7 mouse cellular contexts compared by ENCODE assay signal in the genomic region with DNA sequence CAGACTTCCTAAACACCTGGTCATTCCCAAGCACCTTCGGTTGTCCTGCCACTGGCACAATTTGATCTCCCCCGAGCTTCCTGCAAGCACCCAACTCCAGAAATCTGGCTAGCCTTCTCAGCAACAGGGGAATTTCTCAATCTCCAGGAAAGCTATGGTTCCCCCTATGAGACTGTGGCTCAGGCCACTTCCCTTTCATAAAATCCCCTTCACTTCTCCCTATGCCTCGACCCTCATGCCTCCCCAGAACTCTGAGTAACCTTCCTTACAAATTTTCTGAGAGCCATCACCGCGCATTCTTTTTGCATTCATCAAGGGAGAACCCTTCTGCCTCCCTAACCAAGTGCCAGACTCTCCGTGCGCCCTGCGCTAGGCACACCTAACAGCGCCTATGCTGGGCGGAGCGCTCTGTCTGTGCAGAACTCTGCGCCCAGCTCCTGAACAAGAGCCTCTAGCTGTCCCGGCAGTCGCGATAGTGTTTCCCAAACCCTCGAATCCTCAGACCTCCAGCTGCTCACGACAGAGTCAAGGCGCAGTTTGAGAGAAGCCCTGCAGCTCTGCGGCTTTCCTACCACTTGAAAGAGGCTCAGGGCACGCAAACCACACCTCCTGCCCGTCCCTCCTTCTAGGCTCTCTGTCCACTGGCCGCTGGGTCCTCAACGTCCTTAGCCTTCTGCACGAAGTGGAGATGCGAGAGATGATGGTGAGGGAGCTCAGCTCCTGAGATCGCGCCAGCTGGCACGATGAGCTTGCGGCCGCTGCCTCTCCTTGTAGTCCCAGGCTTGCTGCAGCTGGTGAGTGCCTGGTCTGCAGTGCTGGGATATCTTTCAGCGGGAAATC. TPM values are rescaled to one million over a fixed set of nuclear protein-coding genes. Genes with fewer than 3 reads are reported as not detected.
A peak's percentile ranks its signal among the peaks of the same experiment; 100 is the strongest.
DNase-seq lines count a peak whose midpoint lies in the region; ATAC-seq and TF ChIP-seq lines count a peak whose summit lies in the region.

A gene (plus strand): TSS at position 501 of the 840 bp plus-strand sequence.

- H3K36me3 ChIP-seq in megakaryocyte, embryonic 14.5 days (replicated peaks; ENCODE audit: low read length) = no peaks in the 10 kb centered on the region
- no peaks in the 10 kb centered on the region for H3K36me3 ChIP-seq in forebrain, embryonic 13.5 days (ENCODE audit: poor library complexity, severe bottlenecking)
- H3K36me3 ChIP-seq in midbrain, embryonic 10.5 days = no peaks in the 10 kb centered on the region
- H3K36me3 ChIP-seq in testis, adult 2 months (ENCODE audit: control insufficient read depth, insufficient read depth, low read length) = no peaks in the 10 kb centered on the region
- H3K36me3 ChIP-seq in lung, postnatal 0 days (ENCODE audit: insufficient read depth, low read length) = no peaks in the 10 kb centered on the region

- peaks cover 12% of the 10 kb centered on the region for H3K27me3 ChIP-seq in megakaryocyte, embryonic 14.5 days (replicated peaks)
- H3K27me3 ChIP-seq in forebrain, embryonic 13.5 days = no peaks in the 10 kb centered on the region
- H3K27me3 ChIP-seq in midbrain, embryonic 10.5 days (ENCODE audit: low read depth, poor library complexity, severe bottlenecking) = peaks cover 17% of the 10 kb centered on the region
- H3K27me3 ChIP-seq in testis, adult 2 months (ENCODE audit: control insufficient read depth, insufficient read depth, low read length) = no peaks in the 10 kb centered on the region
- no peaks in the 10 kb centered on the region for H3K27me3 ChIP-seq in lung, postnatal 0 days (replicated peaks; ENCODE audit: insufficient read depth, low read length)

- peak within 1 kb of the TSS; percentile 30 for H3K4me3 ChIP-seq in megakaryocyte, embryonic 14.5 days (replicated peaks)
- peak within 1 kb of the TSS; percentile 43 for H3K4me3 ChIP-seq in forebrain, embryonic 13.5 days
- peak within 1 kb of the TSS; percentile 58 for H3K4me3 ChIP-seq in midbrain, embryonic 10.5 days
- peak within 1 kb of the TSS; percentile 8 for H3K4me3 ChIP-seq in testis, adult 2 months (ENCODE audit: control insufficient read depth, low read depth, low read length)
- no peak within 1 kb of the TSS for H3K4me3 ChIP-seq in lung, postnatal 0 days (ENCODE audit: low read depth, low read length)

- H3K27ac ChIP-seq in forebrain, embryonic 13.5 days = no peak within 1 kb of the TSS
- no peak within 1 kb of the TSS; the same call in 1 of the 2 replicates for H3K27ac ChIP-seq in midbrain, embryonic 10.5 days (replicated peaks)
- no peak within 1 kb of the TSS for H3K27ac ChIP-seq in testis, adult 2 months (ENCODE audit: control insufficient read depth, insufficient read depth, low read depth, low read length)
- H3K27ac ChIP-seq in lung, postnatal 0 days (ENCODE audit: low read length) = no peak within 1 kb of the TSS

- WGBS in forebrain, embryonic 13.5 days = 3% methylated on average over 31 of the region's 31 CpGs
- 3% methylated on average over 31 of the region's 31 CpGs for WGBS in midbrain, embryonic 10.5 days
- WGBS in lung, postnatal 0 days = 3% methylated on average over 31 of the region's 31 CpGs

- TF ChIP-seq CTCF in testis, adult 2 months (IDR thresholded peaks at IDR 0.05; ENCODE audit: control insufficient read depth, insufficient read depth, insufficient replicate concordance, low read depth, low read length) = no peak
- no peak for TF ChIP-seq CTCF in lung, postnatal 0 days (IDR thresholded peaks at IDR 0.05)

- peak; percentile 8 for DNase-seq in layer of hippocampus, adult 11-12 months (ENCODE audit: low spot score)
- peak; percentile 41 for DNase-seq in midbrain, embryonic 10.5 days (ENCODE audit: low spot score)
- DNase-seq in lung, postnatal 0 days (ENCODE audit: low spot score) = no peak

- no peak for ATAC-seq in megakaryocyte, adult 5-6 weeks (ENCODE audit: poor library complexity, severe bottlenecking)
- ATAC-seq in forebrain, embryonic 13.5 days = peak; percentile 83
- no peak for ATAC-seq in lung, postnatal 0 days

- TF ChIP-seq EP300 in lung, postnatal 0 days (IDR thresholded peaks at IDR 0.05) = no peak

- H3K4me2 ChIP-seq in forebrain, embryonic 13.5 days = peak within 1 kb of the TSS; percentile 66
- H3K4me2 ChIP-seq in lung, postnatal 0 days (replicated peaks; ENCODE audit: low read depth, low read length) = no peak within 1 kb of the TSS

- no peak for TF ChIP-seq POLR2A in testis, adult 2 months (IDR thresholded peaks at IDR 0.05; ENCODE audit: control insufficient read depth, low read depth, low read length)

- H3K9ac ChIP-seq in forebrain, embryonic 13.5 days = peak within 1 kb of the TSS; percentile 58
- no peak within 1 kb of the TSS for H3K9ac ChIP-seq in lung, postnatal 0 days (replicated peaks; ENCODE audit: low read depth)

- peaks cover 5% of the 10 kb centered on the region; the same call in 1 of the 2 replicates for H3K4me1 ChIP-seq in megakaryocyte, embryonic 14.5 days
- peaks cover 11% of the 10 kb centered on the region for H3K4me1 ChIP-seq in forebrain, embryonic 13.5 days
- peaks cover 12% of the 10 kb centered on the region for H3K4me1 ChIP-seq in midbrain, embryonic 10.5 days
- peaks cover 2% of the 10 kb centered on the region for H3K4me1 ChIP-seq in testis, adult 2 months (ENCODE audit: control insufficient read depth, insufficient read depth, low read length)
- H3K4me1 ChIP-seq in lung, postnatal 0 days (ENCODE audit: insufficient read depth, low read depth, low read length) = no peaks in the 10 kb centered on the region

- no peaks in the 10 kb centered on the region for H3K9me3 ChIP-seq in megakaryocyte, embryonic 14.5 days
- H3K9me3 ChIP-seq in forebrain, embryonic 13.5 days (replicated peaks) = no peaks in the 10 kb centered on the region
- no peaks in the 10 kb centered on the region for H3K9me3 ChIP-seq in midbrain, embryonic 10.5 days (replicated peaks)
- H3K9me3 ChIP-seq in lung, postnatal 0 days (ENCODE audit: low read length) = no peaks in the 10 kb centered on the region

RNA-seq across cellular contexts. Expression of the gene that starts here (rescaled TPM):
- polyA plus RNA-seq in megakaryocyte, embryonic 14.5 days (2012; ENCODE audit: insufficient read depth, low replicate concordance) = not detected in 2 replicates
- not detected in 2 replicates for total RNA-seq in megakaryocyte, adult 5-6 weeks (2015)
- not detected in 2 replicates for total RNA-seq in megakaryocyte, adult 5-6 weeks (2017)
- 2.3 and 3.1 TPM in 2 replicates for polyA plus RNA-seq in forebrain, embryonic 13.5 days (2015; fragmentation: Nextera tagmentation; extraction: Ambion mirVana)
- 0.12 TPM in 1 of 2 replicates, not detected in the other for polyA plus RNA-seq in midbrain, embryonic 10.5 days (2016; fragmentation: Nextera tagmentation; extraction: Ambion mirVana)
- not detected in 2 replicates for polyA plus RNA-seq in testis, adult 2 months (2012; rRNA removed)
- polyA plus RNA-seq in lung, postnatal 0 days (2015; fragmentation: Nextera tagmentation; extraction: Ambion mirVana) = not detected in 2 replicates

Comparison
In these comparisons a context has a peak if more than half of its experiments do, and no peak if none do; other contexts are left out.
1. Peak in DNase-seq and H3K4me3 ChIP-seq in midbrain, embryonic 10.5 days; RNA of the gene not detected or under 1 TPM.